Mouse (Mus musculus): ENCODE measurements around the gene Tpt1.
"Not testable (repeated sequence)": the region's sequence is repeated elsewhere in the genome, so short reads cannot be mapped to it uniquely, and the experiment has no call there.

The Tpt1 gene

DNA sequence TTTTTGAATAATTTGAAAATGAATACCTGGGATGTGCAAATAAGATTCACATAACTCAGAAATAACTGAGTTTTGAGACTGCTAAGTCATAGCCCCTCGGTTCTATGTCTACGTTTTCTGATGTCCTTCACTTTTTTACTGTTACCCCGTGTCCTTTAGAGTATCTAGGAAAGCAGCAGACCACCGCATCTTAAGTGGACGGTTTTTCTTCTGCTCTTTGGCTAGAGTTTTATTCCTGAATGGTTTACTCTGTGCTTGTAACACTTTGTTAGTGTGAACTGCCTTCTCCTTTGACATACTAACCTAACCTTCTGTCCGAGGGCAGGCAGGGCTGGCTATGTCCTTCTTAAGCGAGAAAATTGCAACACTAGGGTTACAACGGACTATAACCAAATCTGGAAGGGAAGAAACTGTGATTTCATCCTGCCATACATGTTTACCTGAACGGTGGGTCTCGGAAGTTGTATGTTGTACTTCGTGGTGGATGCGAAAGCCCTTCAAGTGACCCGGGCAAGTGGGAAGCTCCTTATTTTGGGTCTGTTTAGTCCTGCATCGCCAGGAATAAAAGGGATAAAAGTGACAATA is 690 bp upstream of the Tpt1 start:
- DNase-seq, result no peak

GRCm38 (mm10) chr14:75845698-75846115 is 814 bp downstream of the Tpt1 start:
- peak; percentile 90 for DNase-seq

DNA sequence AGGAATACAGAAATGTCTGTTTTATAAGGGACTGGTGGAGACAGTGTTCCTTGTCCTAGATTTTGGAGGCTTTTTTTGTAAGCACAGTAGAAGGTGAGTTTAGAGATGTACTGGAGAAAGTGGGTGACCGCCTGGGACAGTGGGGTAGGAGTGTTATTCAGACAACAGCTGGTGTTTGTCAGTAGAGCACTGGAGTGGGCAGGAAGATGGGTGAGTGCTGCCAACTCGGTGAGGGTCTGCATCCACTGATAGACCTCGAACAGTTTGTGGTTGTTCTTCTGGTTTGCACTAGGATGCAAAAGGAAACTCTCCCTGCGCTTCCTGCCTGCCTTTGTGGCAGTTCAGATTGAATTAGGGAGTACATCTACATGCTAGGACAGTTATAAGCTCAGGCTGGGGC is 2.8 kb downstream of the Tpt1 start:
- no peak for DNase-seq

DNA sequence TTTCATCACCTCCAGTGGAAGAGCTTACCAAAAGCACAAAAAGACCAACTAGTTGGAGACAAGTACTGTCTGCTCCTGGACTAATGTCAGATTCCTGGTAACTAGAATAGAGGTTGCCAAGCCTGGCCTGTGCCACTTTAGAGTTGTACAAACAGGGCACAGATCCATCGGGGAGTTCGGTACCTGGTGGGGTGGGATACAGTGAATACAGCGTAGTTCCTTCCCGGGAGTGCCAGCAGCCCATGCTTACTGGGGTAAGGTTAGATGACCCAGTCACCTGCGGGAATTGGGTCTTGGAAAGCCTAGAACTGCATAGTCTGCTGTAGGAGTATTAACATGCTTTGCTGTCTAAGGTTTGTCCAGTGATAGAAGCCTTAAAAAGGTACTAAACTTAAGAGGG is 3.6 kb downstream of the Tpt1 start:
- no peak for DNase-seq

- no peak for DNase-seq
Measured at GRCm38 (mm10) chr14:75849236-75849635, 4.3 kb downstream of the Tpt1 start.

DNA sequence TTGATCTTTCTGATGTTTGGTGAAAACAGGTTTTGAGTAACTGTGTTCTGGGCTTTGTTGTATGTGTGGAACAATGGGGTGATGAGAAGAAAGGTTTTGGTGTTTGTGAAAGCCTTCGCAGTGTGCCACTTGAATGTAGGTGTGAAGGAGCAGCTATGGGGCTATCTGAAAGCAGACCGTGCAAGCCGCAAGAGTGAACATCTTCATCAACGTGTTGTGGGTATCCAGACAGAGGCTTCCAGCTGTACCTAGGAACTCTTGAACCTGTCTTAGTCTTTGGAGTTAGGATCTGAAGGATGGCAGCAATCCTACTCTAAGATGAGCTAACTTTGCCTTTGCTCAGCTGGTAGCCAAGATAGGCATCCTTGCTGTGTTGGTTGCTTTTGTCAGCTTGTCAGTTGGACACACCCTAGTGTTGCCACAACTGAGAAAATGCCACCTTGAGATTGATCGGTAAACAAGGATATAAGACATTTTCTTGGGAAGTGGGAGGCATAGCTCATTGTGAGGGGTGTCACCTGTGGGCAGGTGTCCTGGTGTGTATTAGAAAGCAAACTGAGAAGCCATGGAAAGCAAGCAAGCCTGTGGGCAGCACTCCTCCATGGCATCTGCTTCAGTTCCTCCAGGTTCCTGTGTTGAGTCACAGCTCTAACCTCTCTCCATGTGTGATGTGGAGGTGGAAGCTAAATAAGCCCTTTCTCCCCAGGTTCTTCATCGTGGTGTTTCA is 5.1 kb downstream of the Tpt1 start:
- no peak for DNase-seq

- no peak for DNase-seq
Measured at GRCm38 (mm10) chr14:75850819-75851218, 5.9 kb downstream of the Tpt1 start.

- no peak for DNase-seq
Measured at GRCm38 (mm10) chr14:75852016-75852415, 7.1 kb downstream of the Tpt1 start.

- no peak for DNase-seq
Measured at GRCm38 (mm10) chr14:75855263-75855992, 10.5 kb downstream of the Tpt1 start.

DNA sequence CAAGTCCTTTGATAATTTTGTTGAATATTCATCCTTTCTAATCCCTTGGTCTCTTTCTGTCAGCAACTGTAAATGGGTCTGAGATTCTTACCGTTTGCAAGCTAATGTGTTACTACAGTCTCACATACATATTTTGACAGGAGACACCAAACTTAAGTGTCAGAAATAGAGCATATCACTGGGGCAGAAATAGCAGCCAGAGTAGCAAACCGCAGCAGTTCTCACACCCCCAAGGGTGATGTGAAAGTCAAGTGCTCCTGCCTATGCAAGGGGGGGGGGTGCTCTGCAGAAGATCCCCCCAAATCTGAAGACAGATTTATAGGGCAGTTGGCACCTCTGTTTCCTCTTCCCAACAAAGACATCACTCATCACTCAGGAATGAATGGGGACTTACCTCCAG is 13.3 kb downstream of the Tpt1 start:
- no peak for DNase-seq

GRCm38 (mm10) chr14:75859619-75860018 is 14.7 kb downstream of the Tpt1 start:
- DNase-seq, result no peak

- DNase-seq, result no peak
Measured at GRCm38 (mm10) chr14:75862701-75863100, 17.8 kb downstream of the Tpt1 start.

- DNase-seq, result no peak
Measured at GRCm38 (mm10) chr14:75863549-75864409, 18.9 kb downstream of the Tpt1 start.

- no peak for DNase-seq
Measured at GRCm38 (mm10) chr14:75866706-75867333, 21.9 kb downstream of the Tpt1 start.

DNA sequence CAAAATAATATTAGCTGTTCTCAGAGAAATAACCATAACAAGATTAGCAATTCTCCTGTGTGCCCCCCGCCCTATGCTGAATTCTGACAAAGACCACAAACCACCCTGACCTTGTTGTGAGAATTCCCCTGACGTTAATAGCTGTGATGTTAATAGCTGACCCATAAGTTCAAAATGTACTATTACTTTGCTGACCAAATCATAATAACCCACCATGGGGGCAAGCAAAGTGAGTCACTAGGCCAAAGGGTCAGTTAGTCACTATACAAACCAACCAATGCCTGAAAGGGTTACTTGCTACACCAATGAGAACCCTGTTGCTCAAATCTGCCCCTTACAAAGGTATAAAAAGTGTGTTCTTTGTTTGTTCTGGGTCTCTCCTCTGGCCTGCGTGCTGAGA is 23.1 kb downstream of the Tpt1 start:
- DNase-seq, result not testable (repeated sequence)

- no peak for DNase-seq
Measured at GRCm38 (mm10) chr14:75869769-75870363, 25.0 kb downstream of the Tpt1 start.

DNA sequence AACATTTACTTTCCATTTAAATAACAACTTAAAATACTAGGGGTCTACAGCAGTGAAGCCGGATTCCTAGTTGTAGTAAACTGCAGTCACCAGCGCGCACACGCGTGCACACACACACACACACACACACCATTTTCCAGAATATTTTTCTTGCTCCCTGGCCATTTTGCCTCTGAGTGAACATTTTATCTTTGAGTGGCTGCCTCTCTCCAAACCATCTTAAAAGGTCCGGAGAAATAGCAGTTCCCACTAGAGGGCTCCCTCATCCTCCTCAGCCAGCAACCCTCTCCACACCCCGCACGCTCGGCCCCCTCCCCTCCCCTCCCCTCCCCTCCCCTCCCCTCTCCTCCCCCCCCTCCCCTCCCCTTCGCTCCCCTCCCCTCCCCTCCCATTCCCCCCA is 25.7 kb downstream of the Tpt1 start:
- DNase-seq, result no peak

DNA sequence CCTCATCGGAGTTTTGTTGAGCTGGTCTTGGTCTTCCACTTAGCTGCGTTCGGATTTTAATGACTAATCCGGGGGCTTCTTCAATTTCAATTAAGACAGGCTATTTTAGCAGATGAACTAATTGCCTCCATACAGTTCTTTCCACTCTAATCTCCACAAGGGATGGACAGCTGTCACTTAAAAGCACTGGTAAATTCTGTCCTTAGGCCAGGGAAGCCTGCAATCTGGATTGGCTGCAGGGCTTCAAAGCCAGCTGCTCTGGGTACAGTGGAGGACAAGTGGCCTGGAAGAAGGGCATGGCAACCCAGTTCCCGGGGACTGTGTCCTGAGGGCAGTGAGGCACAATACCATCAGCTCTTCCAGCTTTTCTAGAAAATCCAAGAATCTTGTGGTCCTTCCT is 26.2 kb downstream of the Tpt1 start:
- no peak for DNase-seq

GRCm38 (mm10) chr14:75871750-75872149 is 26.9 kb downstream of the Tpt1 start:
- DNase-seq, result no peak

DNA sequence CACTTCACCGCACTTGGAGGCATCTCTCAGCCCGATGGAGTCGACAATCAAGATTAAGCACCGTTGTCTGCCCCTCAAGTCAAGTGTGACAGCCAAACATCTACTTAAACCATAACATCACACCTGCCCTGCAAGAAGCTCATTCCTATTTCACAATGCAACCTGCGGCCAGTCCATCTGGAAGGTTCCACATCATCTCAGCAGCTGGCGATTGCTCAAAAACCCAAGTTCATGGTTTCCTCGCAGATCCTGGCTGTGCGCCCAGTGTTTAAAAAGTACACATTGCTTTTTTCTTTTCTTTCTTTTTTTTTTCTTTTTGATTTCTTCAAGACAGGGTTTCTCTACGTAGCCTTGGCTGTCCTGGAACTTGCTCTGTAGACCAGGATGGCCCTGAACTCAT is 28.7 kb downstream of the Tpt1 start:
- DNase-seq, result no peak

GRCm38 (mm10) chr14:75876320-75877043 is 31.6 kb downstream of the Tpt1 start:
- peak; percentile 54 for DNase-seq

DNA sequence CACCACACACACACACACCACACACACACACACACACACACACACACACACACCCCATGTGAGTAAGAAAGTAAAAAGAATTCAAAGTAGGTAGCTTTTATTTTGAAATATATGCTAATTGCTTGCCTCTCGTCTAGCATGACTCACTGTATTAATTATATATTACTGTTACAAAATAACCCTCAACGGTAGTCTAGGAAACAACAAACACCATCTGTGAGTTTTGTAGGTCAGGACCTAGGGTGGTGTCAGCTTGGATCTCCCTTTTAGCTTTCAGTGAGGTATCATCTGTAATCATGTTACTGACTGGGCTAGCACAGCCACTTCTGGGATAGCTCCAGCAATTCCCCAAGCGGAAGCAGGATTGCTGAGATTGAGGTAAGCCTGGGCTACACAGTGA is 32.4 kb downstream of the Tpt1 start:
- no peak for DNase-seq
